8 mouse cellular contexts compared by ENCODE assay signal in genomic region chr16:77594553-77594952, GRCm38 (mm10). TPM values are rescaled to one million over a fixed set of nuclear protein-coding genes. Genes with fewer than 3 reads are reported as not detected.
A peak's percentile ranks its signal among the peaks of the same experiment; 100 is the strongest.
DNase-seq lines count a peak whose midpoint lies in the region.

No protein-coding gene starts in this region.

- DNase-seq in adrenal gland, adult (ENCODE audit: inconsistent age in 2 of 2, low spot score in 1 of 2), result peak; percentile 63 to 86
- DNase-seq in adrenal gland, postnatal 4 days (ENCODE audit: low spot score in 2 of 2), result no peak
- DNase-seq in cerebellum, postnatal 36 days, result peak; percentile 88 to 89
- peak; percentile 52 for DNase-seq in heart, adult 8-10 months (ENCODE audit: low spot score)
- peak; percentile 31 to 56 for DNase-seq in kidney, postnatal 4 days
- DNase-seq in lung, postnatal 10 days, result peak; percentile 75
- peak; percentile 83 for DNase-seq in skeletal muscle tissue, adult 2 months (ENCODE audit: low read depth, low spot score)
- DNase-seq in liver, result no peak

RNA-seq across cellular contexts. Expression of gene Gm11146, which starts 7.3 kb away (rescaled TPM):
- total RNA-seq in adrenal gland, postnatal 4 days (2021), result not detected
- not detected for total RNA-seq in heart, adult 8-10 months (2022)

Comparison
In these comparisons a context has a peak if more than half of its experiments do, and no peak if none do; other contexts are left out.
1. DNase-seq: peak in adrenal gland, adult (2 of 2), cerebellum, postnatal 36 days (2 of 2), heart, adult 8-10 months (single experiment), kidney, postnatal 4 days (2 of 2), lung, postnatal 10 days (single experiment) and skeletal muscle tissue, adult 2 months (single experiment); none in adrenal gland, postnatal 4 days (0 of 2) and liver (single experiment).